Mouse (Mus musculus) gonadal fat pad, adult 2 months (tissue): Measurements from ENCODE around the gene Il17d. TPM values are rescaled to one million over a fixed set of nuclear protein-coding genes. Genes with fewer than 3 reads are reported as not detected.

Experiments
- DNase-seq: peaks from one replicate; pipeline ENCODE4 v3.0.0-alpha.2; 2012; ENCODE audit warnings: low read depth
- polyA plus RNA-seq: library from polyadenylated mRNA; depleted of rRNA; stranded (reverse); fragments of >200 nt; gene quantifications from 2 replicates; pipeline ENCODE4 v1.2.3, GENCODE M21; 2012; rRNA removed

Il17d gene
- 9.1 and 10.8 TPM in 2 replicates for polyA plus RNA-seq

DNA sequence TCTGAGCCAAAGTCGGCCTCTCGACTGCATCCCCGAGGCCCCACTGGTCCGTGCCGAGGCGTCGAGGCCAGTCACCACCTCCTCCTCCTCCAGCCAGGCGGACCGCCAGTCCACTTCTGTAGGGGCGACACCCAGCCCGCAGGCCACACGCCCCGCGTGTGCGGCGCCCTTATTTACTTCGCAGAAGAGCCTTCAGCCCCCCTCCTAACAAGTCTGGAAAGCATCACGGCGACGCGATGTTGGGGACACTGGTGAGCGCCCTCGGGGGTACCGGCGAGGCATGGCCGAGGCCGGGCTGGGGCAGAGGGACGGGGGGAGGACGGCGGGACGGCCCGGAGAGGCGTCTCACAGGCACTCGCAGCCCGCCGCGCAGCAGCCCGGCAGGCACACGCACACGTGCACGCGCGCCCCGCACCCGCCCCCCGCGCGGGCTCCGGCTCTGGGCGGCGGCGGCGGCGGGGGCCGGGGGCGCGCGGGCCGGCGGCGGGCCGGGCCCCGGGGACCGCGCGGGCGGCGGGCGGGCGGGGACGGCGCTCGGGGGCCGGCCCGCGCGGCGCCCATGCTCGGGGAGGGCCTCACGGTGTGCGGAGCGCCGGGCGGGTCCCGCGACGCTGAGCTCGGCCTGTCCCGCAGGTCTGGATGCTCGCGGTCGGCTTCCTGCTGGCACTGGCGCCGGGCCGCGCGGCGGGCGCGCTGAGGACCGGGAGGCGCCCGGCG is at the start of gene Il17d:
Gene Il17d, plus strand, starts transcription at position 107 of the 717 bp plus-strand sequence.
- no peak for DNase-seq

- DNase-seq: no peak
These were observed 49.5 kb upstream of the Il17d start for GRCm38 (mm10) chr14:57475057-57475456.

DNA sequence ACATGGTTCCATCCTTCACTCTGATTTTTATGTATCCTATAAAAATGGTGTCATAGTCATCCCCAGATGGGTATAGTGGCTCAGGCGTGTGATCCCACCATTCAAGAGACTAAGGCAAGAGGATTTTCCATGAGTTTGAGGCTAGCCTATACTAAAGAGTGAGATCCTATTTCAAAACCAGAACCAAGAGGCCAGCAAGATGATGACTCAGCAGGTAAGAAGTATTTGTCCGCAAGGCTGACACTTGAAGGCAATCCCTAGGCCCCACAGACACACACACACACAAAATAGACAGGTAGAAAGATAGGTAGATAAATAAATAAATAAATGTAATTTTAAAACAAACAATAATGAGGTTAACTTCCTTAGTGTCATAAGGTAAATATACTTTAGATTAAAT is 42.3 kb upstream of the Il17d start:
- DNase-seq: no peak

- no peak for DNase-seq
These were observed 40.4 kb upstream of the Il17d start for GRCm38 (mm10) chr14:57484183-57484582.

DNA sequence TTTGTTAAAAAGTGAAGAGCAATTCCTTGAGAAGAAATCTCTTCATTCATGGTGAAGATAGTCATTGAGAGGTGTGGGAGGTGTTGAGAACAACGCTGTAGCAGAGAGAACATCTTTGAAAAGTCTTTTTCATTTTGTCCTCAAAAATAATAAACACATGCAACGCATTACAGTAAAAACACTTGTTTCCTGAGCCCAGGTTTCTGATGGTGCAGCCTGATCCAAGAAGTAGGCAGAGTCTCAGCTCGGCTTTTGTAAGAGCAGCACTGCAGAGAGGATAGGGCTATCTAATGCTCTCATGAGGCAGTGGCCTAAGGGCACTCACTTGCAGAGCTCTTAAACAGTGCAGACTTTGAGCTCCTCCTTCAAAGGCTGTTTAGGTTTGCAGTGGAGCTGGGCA is 34.9 kb upstream of the Il17d start:
- DNase-seq: no peak

- no peak for DNase-seq
These were observed 30.7 kb upstream of the Il17d start for GRCm38 (mm10) chr14:57493840-57494239.

GRCm38 (mm10) chr14:57503729-57504128 is 20.8 kb upstream of the Il17d start:
- DNase-seq: no peak

DNA sequence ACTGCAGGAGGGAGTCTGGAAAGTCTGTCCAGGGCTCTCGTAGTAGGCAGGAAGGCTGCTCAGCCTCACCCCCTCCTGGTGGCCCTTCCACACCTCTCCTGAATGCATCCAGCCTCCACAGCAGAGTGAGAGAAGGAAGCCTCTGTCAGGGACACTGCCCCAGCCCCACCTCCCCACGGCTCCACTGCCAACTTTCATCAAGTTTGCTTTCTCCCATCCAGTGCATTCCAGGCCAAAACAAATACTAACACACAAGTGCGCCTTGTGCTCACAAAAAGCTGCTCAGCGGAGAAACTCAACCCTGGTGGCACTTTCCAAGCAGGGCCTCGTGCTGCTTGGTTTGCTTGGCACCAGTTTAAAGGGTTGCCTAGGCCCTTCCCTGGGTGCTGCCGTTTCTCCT is 15.0 kb upstream of the Il17d start:
- DNase-seq: no peak

DNA sequence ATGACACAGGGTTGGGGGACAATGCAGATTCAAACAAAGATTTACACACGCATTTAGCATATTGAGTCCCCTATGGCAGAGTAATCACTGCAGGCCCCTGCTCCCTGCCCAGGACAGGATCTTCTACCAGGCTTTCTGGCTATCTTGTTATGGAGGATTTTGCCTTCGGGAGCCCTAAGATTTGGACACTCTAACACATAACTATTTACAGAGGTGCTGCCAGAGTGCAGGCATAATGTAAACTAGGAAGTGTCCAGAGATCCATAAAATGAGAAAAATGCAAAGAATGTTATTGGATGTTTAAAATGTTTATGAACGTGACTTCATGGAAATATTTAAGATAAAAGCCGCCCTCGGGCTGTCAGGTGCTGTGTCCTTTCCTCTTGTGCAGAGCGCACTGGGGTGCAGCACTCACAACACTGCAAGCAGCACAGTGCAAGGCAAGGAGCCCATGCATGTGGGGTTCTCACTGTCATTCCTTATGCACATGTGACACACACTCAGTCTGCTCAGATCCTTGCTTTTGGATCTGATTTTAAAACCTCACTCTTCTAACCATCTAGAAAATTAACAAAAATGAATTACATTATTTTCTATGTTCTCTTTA is 9.3 kb upstream of the Il17d start:
- DNase-seq: no peak

GRCm38 (mm10) chr14:57517001-57517400 is 7.6 kb upstream of the Il17d start:
- no peak for DNase-seq

GRCm38 (mm10) chr14:57523762-57524161 is 815 bp upstream of the Il17d start:
- no peak for DNase-seq

GRCm38 (mm10) chr14:57525388-57526049 is 942 bp downstream of the Il17d start:
- DNase-seq: peak; percentile 38

DNA sequence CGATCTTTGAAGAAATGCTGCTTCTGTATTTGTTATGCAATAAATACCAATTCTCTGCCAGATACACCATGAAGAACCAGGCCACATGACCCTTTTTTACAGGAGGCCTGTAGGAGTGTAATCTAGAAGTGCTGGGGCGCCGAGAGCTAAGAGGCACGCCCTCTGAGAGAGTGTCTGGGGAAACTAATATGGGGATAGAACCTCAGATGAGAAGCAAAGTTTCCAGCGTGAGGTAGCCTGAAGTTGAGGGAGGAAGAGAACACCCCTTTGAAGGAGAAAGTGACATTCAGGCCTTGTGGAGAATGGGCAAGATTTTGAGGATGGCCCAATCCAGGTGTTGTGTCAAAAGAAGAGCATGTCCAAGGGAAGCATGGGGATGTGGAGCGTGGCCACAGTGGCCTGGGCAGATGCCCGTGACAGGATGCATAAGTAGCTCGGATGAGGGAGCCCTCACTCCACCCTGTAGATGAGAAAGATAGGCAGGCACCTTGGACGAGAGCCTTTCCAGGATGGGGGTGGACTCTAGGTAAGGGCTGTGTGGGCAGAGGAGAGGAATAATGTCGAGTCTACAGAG is 1.6 kb downstream of the Il17d start:
- no peak for DNase-seq

DNA sequence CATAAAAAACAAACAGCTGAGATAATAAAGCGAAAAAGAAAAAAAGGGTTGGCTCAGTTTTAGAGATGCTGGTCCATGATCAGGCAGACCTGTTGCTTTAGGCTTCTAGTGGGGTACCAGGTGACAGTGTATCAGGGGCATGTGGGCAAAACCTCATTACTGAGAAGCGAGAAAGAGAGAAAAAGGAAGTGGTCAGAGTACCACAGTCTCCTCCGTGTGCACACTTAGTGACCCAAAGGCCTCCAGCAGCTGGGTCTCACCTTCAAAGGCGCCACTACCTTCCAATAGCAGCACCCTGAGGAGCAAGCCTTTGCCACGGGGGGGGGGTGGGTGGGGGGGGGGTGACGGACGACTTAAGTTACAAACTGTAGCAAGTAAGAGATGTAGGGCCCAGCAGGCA is 2.5 kb downstream of the Il17d start:
- DNase-seq: no peak

GRCm38 (mm10) chr14:57527598-57527997 is 3.0 kb downstream of the Il17d start:
- no peak for DNase-seq

GRCm38 (mm10) chr14:57529086-57529785 is 4.7 kb downstream of the Il17d start:
- DNase-seq: no peak

DNA sequence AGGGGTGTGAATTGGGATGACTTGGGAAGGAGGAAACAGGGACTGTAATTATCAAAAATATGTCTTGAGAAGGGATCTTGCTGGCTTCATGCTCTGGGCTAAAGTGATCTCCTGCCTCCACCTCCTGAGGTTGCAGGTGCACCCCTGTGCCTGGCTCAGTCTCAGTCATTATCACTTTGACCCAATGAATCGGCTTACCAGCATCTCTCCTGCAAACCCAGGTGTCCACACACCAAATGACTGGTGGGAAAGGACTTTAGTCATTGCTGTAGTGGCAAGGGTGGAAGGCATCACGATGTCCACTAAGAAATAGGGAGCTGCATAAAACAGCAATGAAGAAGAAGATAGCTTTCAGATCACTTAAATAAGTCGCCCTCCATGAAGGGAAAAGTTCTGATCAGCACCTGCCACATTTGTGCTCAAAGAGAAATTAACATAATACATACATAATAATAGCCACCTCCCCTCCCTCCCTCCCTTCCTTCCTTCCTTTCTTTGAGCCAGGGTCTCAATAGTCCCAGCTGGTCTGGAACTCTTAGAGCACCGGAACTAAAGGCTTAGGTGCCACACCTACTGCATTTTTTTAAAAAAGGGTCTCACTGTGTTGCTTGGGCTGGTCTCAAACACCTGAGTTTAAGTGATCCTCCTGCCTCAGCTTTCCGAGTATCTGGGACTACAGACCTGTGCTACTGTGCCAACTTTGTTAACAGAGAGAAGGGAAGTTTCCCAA is 5.4 kb downstream of the Il17d start:
- no peak for DNase-seq

GRCm38 (mm10) chr14:57532577-57532976 is 8.0 kb downstream of the Il17d start:
- no peak for DNase-seq

- DNase-seq: no peak
These were observed 8.6 kb downstream of the Il17d start for GRCm38 (mm10) chr14:57533214-57533613.

- DNase-seq: no peak
These were observed 9.3 kb downstream of the Il17d start for GRCm38 (mm10) chr14:57533841-57534240.

DNA sequence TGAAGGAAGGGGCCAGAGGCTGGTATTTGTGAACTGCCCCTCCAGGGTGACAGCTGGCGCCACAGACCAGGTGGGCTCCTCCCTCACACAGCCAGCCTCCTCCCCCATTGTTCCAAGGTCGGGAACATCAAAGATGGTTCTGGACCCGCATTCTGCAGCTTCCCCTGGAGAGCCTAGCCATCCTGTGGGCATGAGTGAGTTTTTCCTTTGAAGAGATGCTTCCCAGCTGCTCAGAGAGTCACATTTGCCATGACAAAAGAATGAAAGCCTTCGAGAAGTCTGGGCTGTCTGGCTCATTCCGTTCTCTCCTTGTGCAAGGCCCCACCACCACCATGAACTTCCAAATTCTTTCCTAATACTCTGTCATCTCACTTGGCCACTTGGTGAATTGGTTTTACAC is 9.8 kb downstream of the Il17d start:
- DNase-seq: no peak
